Mouse (Mus musculus) forebrain, embryonic 12.5 days (tissue): ENCODE measurements around the gene Urod. TPM values are rescaled to one million over a fixed set of nuclear protein-coding genes. Genes with fewer than 3 reads are reported as not detected.
A peak's percentile ranks its signal among the peaks of the same experiment; 100 is the strongest.

Experiments used
- ATAC-seq: fragments of 200-750 bp; cut with Nextera tagmentation; 2 replicates; pipeline ENCODE4 v1.8.0; 2017; ENCODE audit warnings: moderate TSS enrichment; ENCODE audit not compliant: low FRiP score
- H3K27ac ChIP-seq: fragments of 300-500 bp; sonication (generic); 2 replicates; pipeline ENCODE4 v1.5.1; 2016; ENCODE audit warnings: mild to moderate bottlenecking
- H3K27me3 ChIP-seq: fragments of 300-500 bp; sonication (generic); 2 replicates; pipeline ENCODE4 v1.6.1; 2016; ENCODE audit warnings: mild to moderate bottlenecking
- H3K36me3 ChIP-seq: fragments of 300-500 bp; sonication (generic); replicated peaks from 2 replicates; pipeline ENCODE4 v1.6.1; 2016; ENCODE audit warnings: mild to moderate bottlenecking
- H3K4me1 ChIP-seq: fragments of 300-500 bp; sonication (generic); 2 replicates; pipeline ENCODE4 v1.6.1; 2016
- H3K4me2 ChIP-seq: fragments of 300-500 bp; sonication (generic); 2 replicates; pipeline ENCODE4 v1.6.1; 2016; ENCODE audit warnings: mild to moderate bottlenecking, moderate library complexity
- H3K4me3 ChIP-seq: fragments of 300-500 bp; sonication (generic); replicated peaks from 2 replicates; pipeline ENCODE4 v1.5.1; 2016; ENCODE audit warnings: mild to moderate bottlenecking
- H3K9ac ChIP-seq: fragments of 300-500 bp; sonication (generic); 2 replicates; pipeline ENCODE4 v1.6.1; 2016; ENCODE audit warnings: mild to moderate bottlenecking
- H3K9me3 ChIP-seq: fragments of 300-500 bp; sonication (generic); 2 replicates; pipeline ENCODE4 v1.6.1; 2016
- WGBS: fragments of 180-500 bp; shearing (Covaris S2); methylation state at CpG from one replicate; pipeline ENCODE4 v1.1.7; 2016; 5-methylcytosine and 5-hydroxymethylcytosine counted together
- polyA plus RNA-seq: library from polyadenylated mRNA; unstranded; fragments of >200 nt; fragmentation: Nextera tagmentation; extraction: Ambion mirVana; gene quantifications from 2 replicates; pipeline ENCODE4 v1.2.1, GENCODE M21; 2016

The Urod gene
- polyA plus RNA-seq, 1 experiment from 2014 or later: 76.0 TPM

GRCm38 (mm10) chr4:116987122-116987456 lies 7.1 kb downstream of the Urod start:
- Histone ChIP-seq H3K4me1 (no peaks in the 10 kb centered on the region), H3K27me3 (no peaks in the 10 kb centered on the region), H3K4me2 (no peak overlapping the region), H3K27ac (no peak overlapping the region), H3K9me3 (no peaks in the 10 kb centered on the region), H3K9ac (no peak overlapping the region), H3K36me3 (peaks cover 51% of the 10 kb centered on the region), H3K4me3 (no peak overlapping the region)
- no peak for ATAC-seq
- WGBS: 69% methylated on average over 5 of the region's 5 CpGs

DNA sequence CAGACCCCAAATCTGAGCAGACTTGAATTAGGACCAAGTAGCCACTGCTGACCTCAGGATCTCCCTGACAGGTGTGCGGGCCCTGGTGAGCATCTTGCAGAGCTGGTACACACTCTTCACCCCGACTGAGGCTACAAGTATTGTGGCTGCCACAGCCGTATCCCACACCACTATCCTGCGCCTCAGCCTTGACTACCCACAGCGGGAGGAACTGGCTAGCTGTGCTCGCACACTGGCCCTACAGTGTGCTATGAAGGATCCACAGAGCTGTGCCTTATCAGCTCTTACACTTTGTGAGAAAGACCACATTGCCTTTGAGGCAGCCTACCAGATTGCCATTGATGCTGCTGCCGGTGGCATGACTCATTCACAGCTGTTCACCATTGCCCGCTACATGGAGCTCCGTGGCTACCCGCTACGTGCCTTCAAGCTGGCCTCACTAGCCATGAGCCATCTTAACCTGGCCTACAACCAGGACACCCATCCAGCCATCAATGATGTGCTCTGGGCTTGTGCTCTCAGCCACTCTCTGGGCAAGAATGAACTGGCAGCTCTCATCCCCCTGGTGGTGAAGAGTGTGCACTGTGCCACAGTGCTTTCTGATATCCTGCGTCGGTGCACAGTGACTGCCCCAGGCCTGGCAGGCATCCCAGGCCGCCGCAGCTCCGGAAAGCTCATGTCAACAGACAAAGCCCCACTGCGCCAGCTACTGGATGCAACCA lies 7.7 kb downstream of the Urod start:
- Histone ChIP-seq H3K4me1 (no peaks in the 10 kb centered on the region), H3K27me3 (no peaks in the 10 kb centered on the region), H3K36me3 (peaks cover 55% of the 10 kb centered on the region), H3K9ac (no peak overlapping the region), H3K4me3 (no peak overlapping the region), H3K27ac (0 out of 2 replicates have a peak overlapping the region, but pooled peaks have one; percentile 13), H3K4me2 (no peak overlapping the region), H3K9me3 (no peaks in the 10 kb centered on the region)
- peak; percentile 78 for ATAC-seq
- 65% methylated on average over 17 of the region's 17 CpGs for WGBS

GRCm38 (mm10) chr4:116985681-116986080 lies 8.5 kb downstream of the Urod start:
- Histone ChIP-seq H3K27me3 (no peaks in the 10 kb centered on the region), H3K4me3 (no peak overlapping the region), H3K36me3 (peaks cover 63% of the 10 kb centered on the region), H3K4me1 (no peaks in the 10 kb centered on the region), H3K4me2 (no peak overlapping the region), H3K9ac (no peak overlapping the region), H3K27ac (no peak overlapping the region), H3K9me3 (no peaks in the 10 kb centered on the region)
- WGBS: 94% methylated on average over 7 of the region's 7 CpGs
- no peak for ATAC-seq

- H3K9me3 ChIP-seq: no peaks in the 10 kb centered on the region
- 76% methylated on average over 2 of the region's 2 CpGs for WGBS
- H3K27ac ChIP-seq: no peak overlapping the region
- H3K27me3 ChIP-seq: no peaks in the 10 kb centered on the region
- H3K9ac ChIP-seq: no peak overlapping the region
- no peak overlapping the region for H3K4me3 ChIP-seq
- no peak for ATAC-seq
- no peak overlapping the region for H3K4me2 ChIP-seq
- no peaks in the 10 kb centered on the region for H3K4me1 ChIP-seq
- H3K36me3 ChIP-seq: peaks cover 64% of the 10 kb centered on the region
Observed at GRCm38 (mm10) chr4:116976503-116976902, 17.7 kb downstream of the Urod start.

- no peaks in the 10 kb centered on the region for H3K27me3 ChIP-seq
- H3K4me2 ChIP-seq: no peak overlapping the region
- no peaks in the 10 kb centered on the region for H3K9me3 ChIP-seq
- H3K4me3 ChIP-seq: no peak overlapping the region
- peaks cover 11% of the 10 kb centered on the region for H3K36me3 ChIP-seq
- no peaks in the 10 kb centered on the region for H3K4me1 ChIP-seq
- no peak overlapping the region for H3K9ac ChIP-seq
- H3K27ac ChIP-seq: no peak overlapping the region
- no peak for ATAC-seq
- 89% methylated on average over 7 of the region's 7 CpGs for WGBS
Observed at GRCm38 (mm10) chr4:116954951-116955350, 39.3 kb downstream of the Urod start.

- ATAC-seq: no peak
- no peak overlapping the region for H3K4me2 ChIP-seq
- H3K9ac ChIP-seq: no peak overlapping the region
- 56% methylated on average over 1 of the region's 1 CpGs for WGBS
- H3K27ac ChIP-seq: no peak overlapping the region
- H3K4me1 ChIP-seq: peaks cover 3% of the 10 kb centered on the region; the same call in 1 of the 2 replicates
- H3K4me3 ChIP-seq: no peak overlapping the region
- no peaks in the 10 kb centered on the region for H3K9me3 ChIP-seq
- peaks cover 3% of the 10 kb centered on the region; the same call in 1 of the 2 replicates for H3K36me3 ChIP-seq
- no peaks in the 10 kb centered on the region for H3K27me3 ChIP-seq
Observed at GRCm38 (mm10) chr4:116951642-116952041, 42.6 kb downstream of the Urod start.

DNA sequence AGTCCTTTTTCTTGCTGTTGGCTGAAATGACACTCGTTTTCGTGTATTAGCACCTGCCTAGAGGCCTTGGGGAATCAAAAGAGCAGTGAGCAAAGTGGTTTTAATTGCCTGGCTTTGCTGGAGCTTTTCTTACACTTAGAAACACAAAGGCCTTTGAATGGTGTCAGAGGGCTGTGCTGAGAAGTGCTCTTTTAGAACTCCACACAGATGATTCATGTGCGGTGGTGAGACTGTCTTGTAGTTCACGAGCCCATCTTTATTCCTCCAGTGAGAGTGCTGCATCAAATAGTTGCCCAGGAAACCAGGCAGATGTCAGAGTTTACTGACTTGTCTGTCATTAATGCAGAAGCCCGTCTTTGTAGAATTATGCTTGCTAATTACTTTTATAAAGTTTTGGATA lies 50.2 kb downstream of the Urod start:
- peak; percentile 79 for ATAC-seq

DNA sequence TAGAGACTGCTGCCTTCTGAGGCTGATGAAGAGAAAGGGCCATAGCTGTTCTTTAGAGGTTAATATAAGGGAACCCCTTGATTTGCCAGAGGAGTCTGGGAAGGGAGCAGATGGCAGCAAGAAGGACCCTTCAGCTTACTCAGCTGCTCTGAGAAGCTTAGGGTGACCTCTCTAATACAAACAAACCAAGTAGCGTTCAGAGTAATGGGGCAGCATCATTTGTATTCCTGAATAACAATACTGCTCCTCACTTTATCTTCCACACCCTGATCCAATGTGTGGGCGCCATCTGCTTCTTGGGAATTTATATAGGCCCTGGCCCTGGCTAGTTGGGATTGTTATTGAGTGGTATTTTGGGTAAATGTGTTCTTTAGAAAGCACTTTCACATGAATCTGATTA lies 51.5 kb downstream of the Urod start:
- Histone ChIP-seq H3K4me3 (no peak overlapping the region), H3K9me3 (no peaks in the 10 kb centered on the region), H3K27me3 (no peaks in the 10 kb centered on the region), H3K27ac (peak overlapping the region; percentile 56; the same call in 1 of the 2 replicates), H3K36me3 (no peaks in the 10 kb centered on the region), H3K4me2 (no peak overlapping the region), H3K4me1 (peaks cover 36% of the 10 kb centered on the region), H3K9ac (no peak overlapping the region)
- 50% methylated on average over 2 of the region's 2 CpGs for WGBS
- ATAC-seq: peak; percentile 51; the same call in 1 of the 2 replicates

More for the DNA sequence above, 50.2 kb downstream of the Urod start:
- H3K9ac ChIP-seq: no peak overlapping the region
- peak overlapping the region; percentile 13; the same call in 1 of the 2 replicates for H3K4me2 ChIP-seq
- no peaks in the 10 kb centered on the region for H3K27me3 ChIP-seq
- H3K27ac ChIP-seq: peak overlapping the region; percentile 74
- 16% methylated on average over 5 of the region's 5 CpGs for WGBS
- no peak overlapping the region for H3K4me3 ChIP-seq
- no peaks in the 10 kb centered on the region for H3K36me3 ChIP-seq
- peaks cover 36% of the 10 kb centered on the region for H3K4me1 ChIP-seq
- no peaks in the 10 kb centered on the region for H3K9me3 ChIP-seq

Other genes starting within 250 kb of the Urod start
- gene Toe1, start 186.8 kb downstream of the Urod start, polyA plus RNA-seq: 32.0 and 34.1 TPM in 2 replicates
- 17.7 and 20.5 TPM in 2 replicates for gene Mutyh, start 186.7 kb downstream of the Urod start, polyA plus RNA-seq
- 0.96 and 1.6 TPM in 2 replicates for gene Hpdl, start 172.7 kb downstream of the Urod start, polyA plus RNA-seq
- gene Zswim5, start 117.0 kb downstream of the Urod start, polyA plus RNA-seq: 12.0 and 13.3 TPM in 2 replicates
- 17.1 and 21.2 TPM in 2 replicates for gene Hectd3, start 904 bp upstream of the Urod start, polyA plus RNA-seq
- 41.0 and 44.1 TPM in 2 replicates for gene Eif2b3, start 25.0 kb upstream of the Urod start, polyA plus RNA-seq
- 5.9 and 6.7 TPM in 2 replicates for gene Ptch2, start 101.7 kb upstream of the Urod start, polyA plus RNA-seq
- 3.2 and 5.2 TPM in 2 replicates for gene Btbd19, start 131.3 kb upstream of the Urod start, polyA plus RNA-seq
- gene Tctex1d4, start 132.4 kb upstream of the Urod start, polyA plus RNA-seq: not detected in 2 replicates
- 17.7 and 23.1 TPM in 2 replicates for gene Plk3, start 139.6 kb upstream of the Urod start, polyA plus RNA-seq
- gene Rps8, start 161.8 kb upstream of the Urod start, polyA plus RNA-seq: 668 and 669 TPM in 2 replicates
- 97.4 and 101 TPM in 2 replicates for gene Kif2c, start 188.2 kb upstream of the Urod start, polyA plus RNA-seq